Mouse (Mus musculus) erythroblast, embryonic 14.5 days (primary cell): ENCODE data around the gene Gli2.

Source experiments
- GATA1 ChIP-seq: IDR thresholded peaks from 2 replicates; pipeline ENCODE4 v1.6.1; 2012; ENCODE audit warnings: low read length, inconsistent platforms, mixed read lengths
- TAL1 ChIP-seq: IDR thresholded peaks from 3 replicates; pipeline ENCODE4 v1.6.1; 2012; ENCODE audit warnings: low read length, inconsistent platforms, mixed read lengths

- TF ChIP-seq GATA1 (no peak), TAL1 (no peak)
Measured at GRCm38 (mm10) chr1:118810336-118810735, 243.1 kb downstream of the Gli2 start.
